Mouse (Mus musculus): ENCODE measurements at regions not wholly inside any gene's neighbourhood (a gene's known extent, or its start where the extent isn't known, plus 50 kb on each side); places are given as distances from the start of the nearest gene placed in this dataset.

GRCm38 (mm10) chrX:166809165-166809564, 223.6 kb upstream of the Egfl6 start:
- 78% methylated on average over 3 of the region's 3 CpGs for WGBS
- no peaks in the 10 kb centered on the region for H3K36me3 ChIP-seq (ENCODE audit: control insufficient read depth, insufficient read depth, low read length)
- H3K4me1 ChIP-seq (replicated peaks; ENCODE audit: control insufficient read depth, insufficient read depth, low read length), result no peaks in the 10 kb centered on the region
- H3K4me3 ChIP-seq (ENCODE audit: control insufficient read depth, insufficient read depth, low read length), result no peak overlapping the region
- H3K27ac ChIP-seq (ENCODE audit: control insufficient read depth, insufficient read depth, low read length), result no peak overlapping the region
- H3K27me3 ChIP-seq (ENCODE audit: control insufficient read depth, insufficient read depth, low read length), result no peaks in the 10 kb centered on the region
- no peak for DNase-seq
- TF ChIP-seq POLR2A (IDR thresholded peaks at IDR 0.05; ENCODE audit: control insufficient read depth, extremely low read depth, insufficient read depth, low read length, poor library complexity), result no peak
- TF ChIP-seq CTCF (IDR thresholded peaks at IDR 0.05; ENCODE audit: borderline replicate concordance, control insufficient read depth, extremely low read depth, insufficient read depth, low read length, poor library complexity), result no peak

- H3K4me1 ChIP-seq (replicated peaks; ENCODE audit: control insufficient read depth, insufficient read depth, low read length), result peaks cover 2% of the 10 kb centered on the region
- H3K4me3 ChIP-seq (ENCODE audit: control insufficient read depth, insufficient read depth, low read length), result no peak overlapping the region
- no peak for DNase-seq
- TF ChIP-seq POLR2A (IDR thresholded peaks at IDR 0.05; ENCODE audit: control insufficient read depth, extremely low read depth, insufficient read depth, low read length, poor library complexity) (no peak), CTCF (IDR thresholded peaks at IDR 0.05; ENCODE audit: borderline replicate concordance, control insufficient read depth, extremely low read depth, insufficient read depth, low read length, poor library complexity) (no peak)
- no peaks in the 10 kb centered on the region for H3K27me3 ChIP-seq (ENCODE audit: control insufficient read depth, insufficient read depth, low read length)
- H3K36me3 ChIP-seq (ENCODE audit: control insufficient read depth, insufficient read depth, low read length), result no peaks in the 10 kb centered on the region
- WGBS, result 98% methylated on average over 5 of the region's 5 CpGs
- H3K27ac ChIP-seq (ENCODE audit: control insufficient read depth, insufficient read depth, low read length), result no peak overlapping the region
Measured at GRCm38 (mm10) chrX:166808207-166808606, 222.7 kb upstream of the Egfl6 start.

GRCm38 (mm10) chrX:166805957-166806356, 220.4 kb upstream of the Egfl6 start:
- no peak for TF ChIP-seq POLR2A (IDR thresholded peaks at IDR 0.05; ENCODE audit: control insufficient read depth, extremely low read depth, insufficient read depth, low read length, poor library complexity)
- TF ChIP-seq CTCF (IDR thresholded peaks at IDR 0.05; ENCODE audit: borderline replicate concordance, control insufficient read depth, extremely low read depth, insufficient read depth, low read length, poor library complexity), result no peak
- Histone ChIP-seq H3K4me1 (replicated peaks; ENCODE audit: control insufficient read depth, insufficient read depth, low read length) (peaks cover 6% of the 10 kb centered on the region), H3K27me3 (ENCODE audit: control insufficient read depth, insufficient read depth, low read length) (no peaks in the 10 kb centered on the region), H3K27ac (ENCODE audit: control insufficient read depth, insufficient read depth, low read length) (no peak overlapping the region), H3K36me3 (ENCODE audit: control insufficient read depth, insufficient read depth, low read length) (no peaks in the 10 kb centered on the region), H3K4me3 (ENCODE audit: control insufficient read depth, insufficient read depth, low read length) (no peak overlapping the region)
- 88% methylated on average over 1 of the region's 1 CpGs for WGBS
- DNase-seq, result no peak

GRCm38 (mm10) chrX:166805480-166805879, 220.0 kb upstream of the Egfl6 start:
- TF ChIP-seq CTCF (IDR thresholded peaks at IDR 0.05; ENCODE audit: borderline replicate concordance, control insufficient read depth, extremely low read depth, insufficient read depth, low read length, poor library complexity), result no peak
- TF ChIP-seq POLR2A (IDR thresholded peaks at IDR 0.05; ENCODE audit: control insufficient read depth, extremely low read depth, insufficient read depth, low read length, poor library complexity), result no peak
- H3K4me1 ChIP-seq (replicated peaks; ENCODE audit: control insufficient read depth, insufficient read depth, low read length), result peaks cover 6% of the 10 kb centered on the region
- 50% methylated on average over 4 of the region's 4 CpGs for WGBS
- no peaks in the 10 kb centered on the region for H3K36me3 ChIP-seq (ENCODE audit: control insufficient read depth, insufficient read depth, low read length)
- no peak overlapping the region for H3K27ac ChIP-seq (ENCODE audit: control insufficient read depth, insufficient read depth, low read length)
- H3K27me3 ChIP-seq (ENCODE audit: control insufficient read depth, insufficient read depth, low read length), result no peaks in the 10 kb centered on the region
- DNase-seq, result no peak
- H3K4me3 ChIP-seq (ENCODE audit: control insufficient read depth, insufficient read depth, low read length), result no peak overlapping the region

- Histone ChIP-seq H3K27me3 (ENCODE audit: control insufficient read depth, insufficient read depth, low read length) (no peaks in the 10 kb centered on the region), H3K4me1 (replicated peaks; ENCODE audit: control insufficient read depth, insufficient read depth, low read length) (peaks cover 6% of the 10 kb centered on the region), H3K36me3 (ENCODE audit: control insufficient read depth, insufficient read depth, low read length) (no peaks in the 10 kb centered on the region), H3K4me3 (ENCODE audit: control insufficient read depth, insufficient read depth, low read length) (no peak overlapping the region), H3K27ac (ENCODE audit: control insufficient read depth, insufficient read depth, low read length) (peak overlapping the region; percentile 38)
- DNase-seq, result peak; percentile 41
- TF ChIP-seq CTCF (IDR thresholded peaks at IDR 0.05; ENCODE audit: borderline replicate concordance, control insufficient read depth, extremely low read depth, insufficient read depth, low read length, poor library complexity), result no peak
- TF ChIP-seq POLR2A (IDR thresholded peaks at IDR 0.05; ENCODE audit: control insufficient read depth, extremely low read depth, insufficient read depth, low read length, poor library complexity), result no peak
- WGBS, result 13% methylated on average over 6 of the region's 6 CpGs
Measured at GRCm38 (mm10) chrX:166803246-166803645, 217.7 kb upstream of the Egfl6 start.

- DNase-seq, result no peak
- H3K27me3 ChIP-seq (ENCODE audit: control insufficient read depth, insufficient read depth, low read length), result no peaks in the 10 kb centered on the region
- H3K27ac ChIP-seq (ENCODE audit: control insufficient read depth, insufficient read depth, low read length), result no peak overlapping the region
- H3K36me3 ChIP-seq (ENCODE audit: control insufficient read depth, insufficient read depth, low read length), result no peaks in the 10 kb centered on the region
- H3K4me1 ChIP-seq (replicated peaks; ENCODE audit: control insufficient read depth, insufficient read depth, low read length), result peaks cover 6% of the 10 kb centered on the region
- TF ChIP-seq CTCF (IDR thresholded peaks at IDR 0.05; ENCODE audit: borderline replicate concordance, control insufficient read depth, extremely low read depth, insufficient read depth, low read length, poor library complexity), result no peak
- TF ChIP-seq POLR2A (IDR thresholded peaks at IDR 0.05; ENCODE audit: control insufficient read depth, extremely low read depth, insufficient read depth, low read length, poor library complexity), result no peak
- 90% methylated on average over 2 of the region's 2 CpGs for WGBS
- H3K4me3 ChIP-seq (ENCODE audit: control insufficient read depth, insufficient read depth, low read length), result no peak overlapping the region
Measured at GRCm38 (mm10) chrX:166801017-166801416, 215.5 kb upstream of the Egfl6 start.

GRCm38 (mm10) chrX:166795651-166796050, 210.1 kb upstream of the Egfl6 start:
- Histone ChIP-seq H3K36me3 (ENCODE audit: control insufficient read depth, insufficient read depth, low read length) (no peaks in the 10 kb centered on the region), H3K27ac (ENCODE audit: control insufficient read depth, insufficient read depth, low read length) (no peak overlapping the region), H3K4me1 (replicated peaks; ENCODE audit: control insufficient read depth, insufficient read depth, low read length) (no peaks in the 10 kb centered on the region), H3K4me3 (ENCODE audit: control insufficient read depth, insufficient read depth, low read length) (no peak overlapping the region), H3K27me3 (ENCODE audit: control insufficient read depth, insufficient read depth, low read length) (no peaks in the 10 kb centered on the region)
- 96% methylated on average over 2 of the region's 2 CpGs for WGBS
- TF ChIP-seq CTCF (IDR thresholded peaks at IDR 0.05; ENCODE audit: borderline replicate concordance, control insufficient read depth, extremely low read depth, insufficient read depth, low read length, poor library complexity) (no peak), POLR2A (IDR thresholded peaks at IDR 0.05; ENCODE audit: control insufficient read depth, extremely low read depth, insufficient read depth, low read length, poor library complexity) (no peak)
- DNase-seq, result no peak

All from thymus, adult 2 months (tissue).